Mouse (Mus musculus): ENCODE measurements around the gene Cdh9. TPM values are rescaled to one million over a fixed set of nuclear protein-coding genes. Genes with fewer than 3 reads are reported as not detected.
A peak's percentile ranks its signal among the peaks of the same experiment; 100 is the strongest.

Cdh9 gene
- 6.1 and 6.5 TPM in 2 replicates for polyA plus RNA-seq (2015; fragmentation: Nextera tagmentation; extraction: Ambion mirVana)

- H3K27ac ChIP-seq (ENCODE audit: low read length): peak within 1 kb of the TSS; percentile 19
- under 1% methylated on average over 14 of the region's 14 CpGs for WGBS
- H3K9ac ChIP-seq (ENCODE audit: low read depth, low read length): peak within 1 kb of the TSS; percentile 59
- H3K4me3 ChIP-seq (ENCODE audit: low read depth, low read length): peak within 1 kb of the TSS; percentile 45
- H3K4me1 ChIP-seq (ENCODE audit: control insufficient read depth, insufficient read depth, low read length): no peaks in the 10 kb centered on the region
- peak; percentile 86 for ATAC-seq
- no peaks in the 10 kb centered on the region for H3K27me3 ChIP-seq (ENCODE audit: control insufficient read depth, insufficient read depth, low read depth, low read length)
- H3K9me3 ChIP-seq (replicated peaks; ENCODE audit: control insufficient read depth, low read length, poor library complexity, severe bottlenecking): no peaks in the 10 kb centered on the region
- H3K4me2 ChIP-seq (ENCODE audit: low read length): peak within 1 kb of the TSS; percentile 58
- no peaks in the 10 kb centered on the region for H3K36me3 ChIP-seq (ENCODE audit: control insufficient read depth, insufficient read depth, low read length)
Observed at GRCm38 (mm10) chr15:16728470-16729011, at the start of gene Cdh9. TSS of gene Cdh9 (plus strand) at chr15:16728756.

GRCm38 (mm10) chr15:16679096-16679495 lies 49.5 kb upstream of the Cdh9 start:
- Histone ChIP-seq H3K27ac (ENCODE audit: low read length) (no peak overlapping the region), H3K9ac (ENCODE audit: low read depth, low read length) (no peak overlapping the region), H3K4me3 (ENCODE audit: low read depth, low read length) (no peak overlapping the region), H3K4me2 (ENCODE audit: low read length) (no peak overlapping the region), H3K4me1 (ENCODE audit: control insufficient read depth, insufficient read depth, low read length) (no peaks in the 10 kb centered on the region), H3K36me3 (ENCODE audit: control insufficient read depth, insufficient read depth, low read length) (no peaks in the 10 kb centered on the region), H3K9me3 (replicated peaks; ENCODE audit: control insufficient read depth, low read length, poor library complexity, severe bottlenecking) (no peaks in the 10 kb centered on the region), H3K27me3 (ENCODE audit: control insufficient read depth, insufficient read depth, low read depth, low read length) (no peaks in the 10 kb centered on the region)
- WGBS: 74% methylated on average over 5 of the region's 5 CpGs
- no peak for ATAC-seq

GRCm38 (mm10) chr15:16699821-16700220 lies 28.7 kb upstream of the Cdh9 start:
- 82% methylated on average over 3 of the region's 3 CpGs for WGBS
- Histone ChIP-seq H3K4me3 (ENCODE audit: low read depth, low read length) (no peak overlapping the region), H3K9ac (ENCODE audit: low read depth, low read length) (no peak overlapping the region), H3K9me3 (replicated peaks; ENCODE audit: control insufficient read depth, low read length, poor library complexity, severe bottlenecking) (no peaks in the 10 kb centered on the region), H3K4me2 (ENCODE audit: low read length) (no peak overlapping the region), H3K36me3 (ENCODE audit: control insufficient read depth, insufficient read depth, low read length) (no peaks in the 10 kb centered on the region), H3K4me1 (ENCODE audit: control insufficient read depth, insufficient read depth, low read length) (no peaks in the 10 kb centered on the region), H3K27me3 (ENCODE audit: control insufficient read depth, insufficient read depth, low read depth, low read length) (no peaks in the 10 kb centered on the region), H3K27ac (ENCODE audit: low read length) (no peak overlapping the region)
- no peak for ATAC-seq

- no peak for ATAC-seq
- 80% methylated on average over 1 of the region's 1 CpGs for WGBS
- H3K36me3 ChIP-seq (ENCODE audit: control insufficient read depth, insufficient read depth, low read length): no peaks in the 10 kb centered on the region
- no peaks in the 10 kb centered on the region for H3K9me3 ChIP-seq (replicated peaks; ENCODE audit: control insufficient read depth, low read length, poor library complexity, severe bottlenecking)
- H3K4me1 ChIP-seq (ENCODE audit: control insufficient read depth, insufficient read depth, low read length): no peaks in the 10 kb centered on the region
- no peak overlapping the region for H3K4me2 ChIP-seq (ENCODE audit: low read length)
- H3K4me3 ChIP-seq (ENCODE audit: low read depth, low read length): no peak overlapping the region
- no peak overlapping the region for H3K9ac ChIP-seq (ENCODE audit: low read depth, low read length)
- no peak overlapping the region for H3K27ac ChIP-seq (ENCODE audit: low read length)
- H3K27me3 ChIP-seq (ENCODE audit: control insufficient read depth, insufficient read depth, low read depth, low read length): no peaks in the 10 kb centered on the region
Observed at GRCm38 (mm10) chr15:16702340-16702739, 26.2 kb upstream of the Cdh9 start.

- no peaks in the 10 kb centered on the region for H3K27me3 ChIP-seq (ENCODE audit: control insufficient read depth, insufficient read depth, low read depth, low read length)
- no peaks in the 10 kb centered on the region for H3K36me3 ChIP-seq (ENCODE audit: control insufficient read depth, insufficient read depth, low read length)
Observed at GRCm38 (mm10) chr15:16739088-16739487, 10.5 kb downstream of the Cdh9 start.

GRCm38 (mm10) chr15:16746672-16747071 lies 18.1 kb downstream of the Cdh9 start:
- Histone ChIP-seq H3K4me3 (ENCODE audit: low read depth, low read length) (no peak overlapping the region), H3K9me3 (replicated peaks; ENCODE audit: control insufficient read depth, low read length, poor library complexity, severe bottlenecking) (no peaks in the 10 kb centered on the region), H3K4me2 (ENCODE audit: low read length) (no peak overlapping the region), H3K27me3 (ENCODE audit: control insufficient read depth, insufficient read depth, low read depth, low read length) (no peaks in the 10 kb centered on the region), H3K9ac (ENCODE audit: low read depth, low read length) (no peak overlapping the region), H3K27ac (ENCODE audit: low read length) (no peak overlapping the region), H3K4me1 (ENCODE audit: control insufficient read depth, insufficient read depth, low read length) (no peaks in the 10 kb centered on the region), H3K36me3 (ENCODE audit: control insufficient read depth, insufficient read depth, low read length) (no peaks in the 10 kb centered on the region)
- ATAC-seq: no peak
- 84% methylated on average over 1 of the region's 1 CpGs for WGBS

More at GRCm38 (mm10) chr15:16739088-16739487, 10.5 kb downstream of the Cdh9 start:
- Histone ChIP-seq H3K9me3 (replicated peaks; ENCODE audit: control insufficient read depth, low read length, poor library complexity, severe bottlenecking) (no peaks in the 10 kb centered on the region), H3K4me1 (ENCODE audit: control insufficient read depth, insufficient read depth, low read length) (no peaks in the 10 kb centered on the region), H3K27ac (ENCODE audit: low read length) (no peak overlapping the region), H3K9ac (ENCODE audit: low read depth, low read length) (no peak overlapping the region), H3K4me2 (ENCODE audit: low read length) (no peak overlapping the region), H3K4me3 (ENCODE audit: low read depth, low read length) (no peak overlapping the region)
- WGBS: 79% methylated on average over 4 of the region's 4 CpGs
- ATAC-seq: no peak

- H3K9ac ChIP-seq (ENCODE audit: low read depth, low read length): no peak overlapping the region
- no peaks in the 10 kb centered on the region for H3K4me1 ChIP-seq (ENCODE audit: control insufficient read depth, insufficient read depth, low read length)
- H3K27ac ChIP-seq (ENCODE audit: low read length): no peak overlapping the region
- no peaks in the 10 kb centered on the region for H3K36me3 ChIP-seq (ENCODE audit: control insufficient read depth, insufficient read depth, low read length)
- no peaks in the 10 kb centered on the region for H3K9me3 ChIP-seq (replicated peaks; ENCODE audit: control insufficient read depth, low read length, poor library complexity, severe bottlenecking)
- H3K4me3 ChIP-seq (ENCODE audit: low read depth, low read length): no peak overlapping the region
- H3K27me3 ChIP-seq (ENCODE audit: control insufficient read depth, insufficient read depth, low read depth, low read length): no peaks in the 10 kb centered on the region
- 85% methylated on average over 3 of the region's 3 CpGs for WGBS
- ATAC-seq: no peak
- no peak overlapping the region for H3K4me2 ChIP-seq (ENCODE audit: low read length)
Observed at GRCm38 (mm10) chr15:16763252-16763651, 34.7 kb downstream of the Cdh9 start.

GRCm38 (mm10) chr15:16784575-16784974 lies 56.0 kb downstream of the Cdh9 start:
- WGBS: 25% methylated on average over 1 of the region's 1 CpGs

GRCm38 (mm10) chr15:16792857-16793256 lies 64.3 kb downstream of the Cdh9 start:
- Histone ChIP-seq H3K36me3 (ENCODE audit: control insufficient read depth, insufficient read depth, low read length) (no peaks in the 10 kb centered on the region), H3K4me1 (ENCODE audit: control insufficient read depth, insufficient read depth, low read length) (no peaks in the 10 kb centered on the region), H3K27me3 (ENCODE audit: control insufficient read depth, insufficient read depth, low read depth, low read length) (no peaks in the 10 kb centered on the region), H3K9ac (ENCODE audit: low read depth, low read length) (no peak overlapping the region), H3K9me3 (replicated peaks; ENCODE audit: control insufficient read depth, low read length, poor library complexity, severe bottlenecking) (no peaks in the 10 kb centered on the region), H3K27ac (ENCODE audit: low read length) (no peak overlapping the region), H3K4me3 (ENCODE audit: low read depth, low read length) (no peak overlapping the region), H3K4me2 (ENCODE audit: low read length) (no peak overlapping the region)
- no peak for ATAC-seq
- 86% methylated on average over 3 of the region's 3 CpGs for WGBS

More at GRCm38 (mm10) chr15:16784575-16784974, 56.0 kb downstream of the Cdh9 start:
- no peaks in the 10 kb centered on the region for H3K36me3 ChIP-seq (ENCODE audit: control insufficient read depth, insufficient read depth, low read length)
- H3K9me3 ChIP-seq (replicated peaks; ENCODE audit: control insufficient read depth, low read length, poor library complexity, severe bottlenecking): no peaks in the 10 kb centered on the region
- H3K27me3 ChIP-seq (ENCODE audit: control insufficient read depth, insufficient read depth, low read depth, low read length): no peaks in the 10 kb centered on the region
- H3K4me1 ChIP-seq (ENCODE audit: control insufficient read depth, insufficient read depth, low read length): no peaks in the 10 kb centered on the region
- no peak overlapping the region for H3K4me2 ChIP-seq (ENCODE audit: low read length)
- no peak overlapping the region for H3K9ac ChIP-seq (ENCODE audit: low read depth, low read length)
- ATAC-seq: no peak
- no peak overlapping the region for H3K4me3 ChIP-seq (ENCODE audit: low read depth, low read length)
- no peak overlapping the region for H3K27ac ChIP-seq (ENCODE audit: low read length)

Data from midbrain, embryonic 16.5 days (tissue).